Mouse (Mus musculus) spleen, adult 2 months (tissue): ENCODE results near the gene Slc38a2. TPM values are rescaled to one million over a fixed set of nuclear protein-coding genes. Genes with fewer than 3 reads are reported as not detected.

Experiments
- DNase-seq, 2 experiments: peaks; one replicate each; pipeline versions ENCODE4 v3.0.0 to v3.0.0-alpha.2; 2012 to 2021; ENCODE audit warnings: low spot score in 2 of 2, low read depth in 1 of 2
- H3K27ac ChIP-seq: fragments of 200-500 bp; 2 replicates; pipeline ENCODE4 v1.5.1; 2012; ENCODE audit warnings: low read length, inconsistent platforms; ENCODE audit not compliant: insufficient read depth
- H3K27me3 ChIP-seq: fragments of 200-500 bp; 2 replicates; pipeline ENCODE4 v1.6.1; 2012; ENCODE audit warnings: mild to moderate bottlenecking, moderate library complexity, low read length, inconsistent platforms; ENCODE audit not compliant: control insufficient read depth, insufficient read depth
- H3K36me3 ChIP-seq: fragments of 200-500 bp; 2 replicates; pipeline ENCODE4 v1.6.1; 2012; ENCODE audit warnings: mild to moderate bottlenecking, low read length, inconsistent platforms; ENCODE audit not compliant: control insufficient read depth, insufficient read depth
- H3K4me1 ChIP-seq: fragments of 200-500 bp; 2 replicates; pipeline ENCODE4 v1.6.1; 2011; ENCODE audit warnings: inconsistent platforms; ENCODE audit not compliant: control insufficient read depth, insufficient read depth, insufficient read length
- H3K4me3 ChIP-seq: fragments of 200-500 bp; 2 replicates; pipeline ENCODE4 v1.5.1; 2011; ENCODE audit warnings: mild to moderate bottlenecking, inconsistent platforms; ENCODE audit not compliant: insufficient read depth, insufficient read length; ENCODE audit errors: extremely low read depth
- CTCF ChIP-seq: fragments of 200-500 bp; IDR thresholded peaks from 2 replicates; pipeline ENCODE4 v1.5.1; 2011; ENCODE audit warnings: mild to moderate bottlenecking, inconsistent platforms; ENCODE audit not compliant: insufficient read depth, insufficient read length, insufficient replicate concordance; ENCODE audit errors: extremely low read depth
- POLR2A ChIP-seq: fragments of 200-500 bp; IDR thresholded peaks from 2 replicates; pipeline ENCODE4 v1.6.1; 2011; ENCODE audit warnings: low read depth, low read length, inconsistent platforms
- WGBS: fragments of 180-500 bp; shearing (Covaris S2); methylation state at CpG from one replicate; pipeline ENCODE4 v1.1.7; 2018; 5-methylcytosine and 5-hydroxymethylcytosine counted together
- polyA plus RNA-seq: library from polyadenylated mRNA; depleted of rRNA; stranded (reverse); fragments of >200 nt; gene quantifications from 2 replicates; pipeline ENCODE4 v1.2.3, GENCODE M21; 2012

The Slc38a2 gene
- polyA plus RNA-seq, 1 experiment, result 28.5 TPM

DNA sequence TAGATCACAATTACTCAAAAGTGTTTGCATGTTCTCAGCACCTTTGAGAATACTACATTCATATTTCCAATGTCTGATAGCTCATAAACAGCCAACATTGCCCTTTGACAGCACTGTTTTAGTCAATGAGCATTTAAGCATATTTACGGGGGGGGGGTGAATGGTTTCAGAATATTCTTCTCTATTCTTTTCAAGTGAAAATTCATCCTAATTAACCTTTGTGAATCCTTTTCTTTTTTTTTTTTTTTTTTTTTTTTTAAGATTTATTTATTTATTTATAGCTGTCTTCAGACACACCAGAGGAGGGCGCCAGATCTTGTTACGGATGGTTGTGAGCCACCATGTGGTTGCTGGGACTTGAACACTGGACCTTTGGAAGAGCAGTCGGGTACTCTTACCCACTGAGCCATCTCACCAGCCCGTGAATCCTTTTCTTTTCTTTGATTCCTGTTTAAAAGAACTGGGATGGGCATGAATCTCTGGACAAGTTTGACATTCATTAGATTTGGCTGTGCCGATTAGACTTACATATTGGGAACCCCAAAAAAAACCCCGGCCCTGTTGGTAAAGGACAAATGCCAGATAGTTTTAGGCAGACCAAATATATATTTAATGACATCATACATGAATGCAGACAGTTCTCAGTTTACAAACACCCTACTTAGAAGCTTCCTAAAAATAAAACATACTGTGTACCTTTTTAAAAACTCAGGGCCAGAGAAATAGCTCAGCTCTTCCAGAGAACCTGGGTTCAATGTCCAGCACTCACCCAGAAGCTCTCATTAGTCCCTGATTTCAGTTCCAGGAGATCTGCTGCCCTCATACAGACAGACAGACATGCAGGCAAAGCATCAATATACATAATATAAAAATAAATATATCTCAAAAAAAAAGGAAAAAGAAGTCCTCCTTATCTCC, 14.5 kb upstream of the Slc38a2 start:
- H3K36me3 ChIP-seq, result no peaks in the 10 kb centered on the region
- H3K27ac ChIP-seq, result peak overlapping the region; percentile 87
- TF ChIP-seq CTCF, result no peak
- TF ChIP-seq POLR2A, result no peak
- H3K4me3 ChIP-seq, result peak overlapping the region; percentile 44
- no peak for DNase-seq
- 86% methylated on average over 7 of the region's 7 CpGs for WGBS
- no peaks in the 10 kb centered on the region for H3K27me3 ChIP-seq
- H3K4me1 ChIP-seq, result peaks cover 8% of the 10 kb centered on the region

DNA sequence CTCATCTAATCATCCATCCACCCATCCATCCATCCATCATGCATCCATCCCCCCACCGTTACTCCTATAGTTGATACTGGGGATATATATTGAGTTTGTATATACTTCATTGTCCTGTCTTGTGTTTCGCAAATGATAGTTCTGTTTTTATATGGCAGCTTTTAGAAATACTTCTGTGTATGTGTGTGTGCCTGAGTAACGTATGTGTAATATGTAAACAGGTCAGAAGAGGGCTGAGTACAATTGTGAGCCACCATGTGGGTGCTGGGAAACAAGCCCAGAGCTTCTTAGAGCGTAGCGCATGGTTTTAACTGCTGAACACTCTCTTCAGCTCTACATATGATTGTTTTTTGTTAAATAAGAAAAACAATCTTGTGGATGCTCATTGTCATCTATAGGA, 12.8 kb upstream of the Slc38a2 start:
- no peaks in the 10 kb centered on the region for H3K36me3 ChIP-seq
- no peak for TF ChIP-seq POLR2A
- TF ChIP-seq CTCF, result no peak
- no peak for DNase-seq
- no peak overlapping the region for H3K27ac ChIP-seq
- 91% methylated on average over 5 of the region's 5 CpGs for WGBS
- H3K27me3 ChIP-seq, result no peaks in the 10 kb centered on the region
- no peak overlapping the region for H3K4me3 ChIP-seq
- peaks cover 14% of the 10 kb centered on the region for H3K4me1 ChIP-seq

DNA sequence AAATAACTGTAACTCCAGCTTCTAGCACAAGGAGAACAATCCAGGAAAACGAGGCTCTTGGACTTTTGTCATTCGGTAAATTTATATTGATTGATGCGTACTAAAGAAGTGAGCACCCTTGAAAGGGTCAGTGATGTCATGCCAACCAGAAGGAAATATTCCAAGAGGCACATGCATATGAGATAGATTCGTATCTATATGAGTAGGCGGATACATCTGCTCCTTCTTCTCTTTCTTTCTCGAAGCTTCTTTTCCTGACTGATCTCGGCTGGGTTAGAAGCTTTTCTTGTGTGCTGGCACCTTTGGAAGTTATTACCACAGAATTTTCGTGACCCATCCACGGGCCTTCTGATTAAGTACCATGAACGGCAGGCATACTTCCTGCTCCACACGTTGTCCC, 12.1 kb upstream of the Slc38a2 start:
- Histone ChIP-seq H3K4me1 (peaks cover 14% of the 10 kb centered on the region), H3K27me3 (no peaks in the 10 kb centered on the region), H3K4me3 (no peak overlapping the region), H3K27ac (no peak overlapping the region), H3K36me3 (no peaks in the 10 kb centered on the region)
- DNase-seq, result no peak
- WGBS, result 88% methylated on average over 11 of the region's 11 CpGs
- TF ChIP-seq CTCF (no peak), POLR2A (no peak)

DNA sequence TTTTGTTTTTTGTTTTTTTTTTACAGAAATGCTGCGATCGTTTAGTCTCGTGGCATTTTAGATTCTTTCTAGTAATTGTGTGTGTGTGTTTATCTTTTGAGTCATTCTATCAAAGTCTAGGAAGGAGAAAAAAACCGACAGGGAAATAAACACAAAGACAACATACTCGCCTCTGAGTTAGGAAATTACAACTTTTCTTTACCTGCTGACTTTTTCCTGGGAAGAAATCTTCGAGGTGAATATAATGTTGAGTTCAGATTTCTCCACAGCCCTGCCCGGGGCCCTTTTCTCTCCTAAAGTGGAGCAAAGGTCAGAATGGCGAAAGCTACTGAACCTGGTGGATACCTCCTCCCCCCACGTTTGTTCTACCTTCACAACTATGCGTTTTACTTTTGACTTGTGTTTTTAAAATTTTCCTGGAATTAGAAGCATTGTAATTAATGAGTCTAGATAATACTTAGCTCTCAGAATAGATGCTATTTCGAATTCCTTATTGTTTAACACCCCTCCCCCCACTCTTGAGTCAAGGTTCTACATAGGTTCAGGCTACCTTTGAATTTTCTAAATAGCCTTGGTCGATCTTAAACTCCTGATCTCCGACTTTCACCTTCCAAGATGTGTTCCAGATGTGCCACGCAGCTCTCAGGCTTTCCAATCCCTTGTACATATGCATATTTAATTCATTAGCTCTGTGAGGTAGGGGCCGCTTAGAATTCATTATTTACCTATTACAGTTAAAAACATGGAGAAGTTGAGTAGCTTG, 11.0 kb upstream of the Slc38a2 start:
- 25% methylated on average over 15 of the region's 15 CpGs for whole genome bisulfite sequencing
- Histone ChIP-seq H3K27me3 (no peaks in the 10 kb centered on the region), H3K4me1 (peaks cover 14% of the 10 kb centered on the region), H3K4me3 (peak overlapping the region; percentile 71), H3K36me3 (no peaks in the 10 kb centered on the region), H3K27ac (peak overlapping the region; percentile 99)
- DNase-seq, result no peak
- TF ChIP-seq CTCF, result no peak
- no peak for TF ChIP-seq POLR2A

- H3K27me3 ChIP-seq, result no peaks in the 10 kb centered on the region
- H3K27ac ChIP-seq, result peak overlapping the region; percentile 99
- no peaks in the 10 kb centered on the region for H3K36me3 ChIP-seq
- WGBS, result under 1% methylated on average over 80 of the region's 80 CpGs
- H3K4me3 ChIP-seq, result peak overlapping the region; percentile 71
- TF ChIP-seq POLR2A (peak; percentile 88), CTCF (no peak)
- DNase-seq, result peak; percentile 95 to 99
- H3K4me1 ChIP-seq, result peaks cover 14% of the 10 kb centered on the region
These were observed 10.2 kb upstream of the Slc38a2 start for GRCm38 (mm10) chr15:96709491-96710351.

DNA sequence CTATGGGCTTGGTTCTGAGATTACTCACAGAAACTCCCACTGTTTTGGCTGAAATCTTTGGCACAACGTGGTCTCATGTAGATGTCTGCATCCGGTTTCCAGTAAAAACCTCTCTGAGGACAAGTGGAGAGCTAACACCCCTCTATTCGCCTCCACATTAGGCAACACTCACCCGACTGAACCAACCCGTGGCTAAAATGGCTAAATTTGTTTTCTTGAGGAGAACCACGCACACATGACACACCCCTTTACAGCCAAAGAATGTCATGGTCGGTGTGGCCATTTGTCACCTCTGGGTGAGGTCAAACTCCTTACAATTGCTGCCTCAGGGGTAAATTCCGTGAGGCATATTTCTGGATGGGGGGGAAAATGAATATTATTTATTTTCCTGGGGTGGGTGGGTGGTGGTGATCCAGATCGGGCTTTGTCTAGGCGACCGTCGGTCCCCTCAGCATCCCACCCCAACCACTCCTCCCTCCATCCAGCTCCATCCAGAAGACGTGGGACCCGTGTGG, 9.5 kb upstream of the Slc38a2 start:
- Histone ChIP-seq H3K27ac (peak overlapping the region; percentile 85), H3K4me3 (peak overlapping the region; percentile 48; the same call in 1 of the 2 replicates), H3K27me3 (no peaks in the 10 kb centered on the region), H3K4me1 (peaks cover 11% of the 10 kb centered on the region), H3K36me3 (no peaks in the 10 kb centered on the region)
- no peak for DNase-seq
- 17% methylated on average over 14 of the region's 14 CpGs for WGBS
- TF ChIP-seq CTCF, result no peak
- TF ChIP-seq POLR2A, result no peak
